Mouse (Mus musculus) yolk sac, embryonic 10.5 days (tissue): Measurements from ENCODE around the gene Necab2.

ENCODE experiments used
- DNase-seq: peaks from one replicate; pipeline ENCODE4 v3.0.0-alpha.2; 2017; ENCODE audit warnings: low spot score

The Necab2 gene

GRCm38 (mm10) chr8:119446211-119446989 is at the start of gene Necab2:
Necab2 (plus strand) TSS chr8:119446719.
- peak; percentile 89 for DNase-seq

- DNase-seq = no peak
Measured at GRCm38 (mm10) chr8:119398558-119398957, 48.0 kb upstream of the Necab2 start.

GRCm38 (mm10) chr8:119399255-119399654 is 47.3 kb upstream of the Necab2 start:
- no peak for DNase-seq

- DNase-seq = peak; percentile 38
Measured at GRCm38 (mm10) chr8:119400122-119400671, 46.3 kb upstream of the Necab2 start.

GRCm38 (mm10) chr8:119400904-119401303 is 45.6 kb upstream of the Necab2 start:
- peak; percentile 55 for DNase-seq

- no peak for DNase-seq
Measured at GRCm38 (mm10) chr8:119403912-119404311, 42.6 kb upstream of the Necab2 start.

- no peak for DNase-seq
Measured at GRCm38 (mm10) chr8:119404648-119405047, 41.9 kb upstream of the Necab2 start.

GRCm38 (mm10) chr8:119408311-119408710 is 38.2 kb upstream of the Necab2 start:
- no peak for DNase-seq

- DNase-seq = no peak
Measured at GRCm38 (mm10) chr8:119412037-119412734, 34.3 kb upstream of the Necab2 start.

GRCm38 (mm10) chr8:119412735-119413498 is 33.6 kb upstream of the Necab2 start:
- DNase-seq = peak; percentile 69

- DNase-seq = no peak
Measured at GRCm38 (mm10) chr8:119413605-119414004, 32.9 kb upstream of the Necab2 start.

GRCm38 (mm10) chr8:119420318-119420717 is 26.2 kb upstream of the Necab2 start:
- DNase-seq = no peak

GRCm38 (mm10) chr8:119421603-119422122 is 24.9 kb upstream of the Necab2 start:
- no peak for DNase-seq

GRCm38 (mm10) chr8:119422123-119422711 is 24.3 kb upstream of the Necab2 start:
- DNase-seq = no peak

- DNase-seq = peak; percentile 47
Measured at GRCm38 (mm10) chr8:119423631-119424141, 22.8 kb upstream of the Necab2 start.

- DNase-seq = peak; percentile 76
Measured at GRCm38 (mm10) chr8:119424199-119424733, 22.3 kb upstream of the Necab2 start.

- DNase-seq = no peak
Measured at GRCm38 (mm10) chr8:119424740-119425139, 21.8 kb upstream of the Necab2 start.

- DNase-seq = no peak
Measured at GRCm38 (mm10) chr8:119425533-119425932, 21.0 kb upstream of the Necab2 start.

GRCm38 (mm10) chr8:119426069-119426735 is 20.3 kb upstream of the Necab2 start:
- no peak for DNase-seq

GRCm38 (mm10) chr8:119427634-119428349 is 18.7 kb upstream of the Necab2 start:
- DNase-seq = no peak
